Mouse (Mus musculus) forebrain, embryonic 12.5 days (tissue): ENCODE data around the gene Id2. TPM values are rescaled to one million over a fixed set of nuclear protein-coding genes. Genes with fewer than 3 reads are reported as not detected.
A peak's percentile ranks its signal among the peaks of the same experiment; 100 is the strongest.

Experiments
- ATAC-seq: fragments of 200-750 bp; cut with Nextera tagmentation; 2 replicates; pipeline ENCODE4 v1.8.0; 2017; ENCODE audit warnings: moderate TSS enrichment; ENCODE audit not compliant: low FRiP score
- H3K27ac ChIP-seq: fragments of 300-500 bp; sonication (generic); 2 replicates; pipeline ENCODE4 v1.5.1; 2016; ENCODE audit warnings: mild to moderate bottlenecking
- H3K27me3 ChIP-seq: fragments of 300-500 bp; sonication (generic); 2 replicates; pipeline ENCODE4 v1.6.1; 2016; ENCODE audit warnings: mild to moderate bottlenecking
- H3K36me3 ChIP-seq: fragments of 300-500 bp; sonication (generic); replicated peaks from 2 replicates; pipeline ENCODE4 v1.6.1; 2016; ENCODE audit warnings: mild to moderate bottlenecking
- H3K4me1 ChIP-seq: fragments of 300-500 bp; sonication (generic); 2 replicates; pipeline ENCODE4 v1.6.1; 2016
- H3K4me2 ChIP-seq: fragments of 300-500 bp; sonication (generic); 2 replicates; pipeline ENCODE4 v1.6.1; 2016; ENCODE audit warnings: mild to moderate bottlenecking, moderate library complexity
- H3K4me3 ChIP-seq: fragments of 300-500 bp; sonication (generic); replicated peaks from 2 replicates; pipeline ENCODE4 v1.5.1; 2016; ENCODE audit warnings: mild to moderate bottlenecking
- H3K9ac ChIP-seq: fragments of 300-500 bp; sonication (generic); 2 replicates; pipeline ENCODE4 v1.6.1; 2016; ENCODE audit warnings: mild to moderate bottlenecking
- H3K9me3 ChIP-seq: fragments of 300-500 bp; sonication (generic); 2 replicates; pipeline ENCODE4 v1.6.1; 2016
- WGBS: fragments of 180-500 bp; shearing (Covaris S2); methylation state at CpG from one replicate; pipeline ENCODE4 v1.1.7; 2016; 5-methylcytosine and 5-hydroxymethylcytosine counted together
- polyA plus RNA-seq: library from polyadenylated mRNA; unstranded; fragments of >200 nt; fragmentation: Nextera tagmentation; extraction: Ambion mirVana; gene quantifications from 2 replicates; pipeline ENCODE4 v1.2.1, GENCODE M21; 2016

Gene Id2
- polyA plus RNA-seq, 1 experiment from 2014 or later, result 163 TPM

GRCm38 (mm10) chr12:25095538-25095937, 1.4 kb downstream of the Id2 start:
- Histone ChIP-seq H3K36me3 (no peaks in the 10 kb centered on the region), H3K4me1 (peaks cover 51% of the 10 kb centered on the region), H3K9ac (peak overlapping the region; percentile 56), H3K4me2 (peak overlapping the region; percentile 95), H3K9me3 (no peaks in the 10 kb centered on the region), H3K27ac (peak overlapping the region; percentile 84), H3K4me3 (peak overlapping the region; percentile 70), H3K27me3 (peaks cover 12% of the 10 kb centered on the region; the same call in 1 of the 2 replicates)
- ATAC-seq, result no peak
- 0% methylated on average over 19 of the region's 19 CpGs for WGBS

DNA sequence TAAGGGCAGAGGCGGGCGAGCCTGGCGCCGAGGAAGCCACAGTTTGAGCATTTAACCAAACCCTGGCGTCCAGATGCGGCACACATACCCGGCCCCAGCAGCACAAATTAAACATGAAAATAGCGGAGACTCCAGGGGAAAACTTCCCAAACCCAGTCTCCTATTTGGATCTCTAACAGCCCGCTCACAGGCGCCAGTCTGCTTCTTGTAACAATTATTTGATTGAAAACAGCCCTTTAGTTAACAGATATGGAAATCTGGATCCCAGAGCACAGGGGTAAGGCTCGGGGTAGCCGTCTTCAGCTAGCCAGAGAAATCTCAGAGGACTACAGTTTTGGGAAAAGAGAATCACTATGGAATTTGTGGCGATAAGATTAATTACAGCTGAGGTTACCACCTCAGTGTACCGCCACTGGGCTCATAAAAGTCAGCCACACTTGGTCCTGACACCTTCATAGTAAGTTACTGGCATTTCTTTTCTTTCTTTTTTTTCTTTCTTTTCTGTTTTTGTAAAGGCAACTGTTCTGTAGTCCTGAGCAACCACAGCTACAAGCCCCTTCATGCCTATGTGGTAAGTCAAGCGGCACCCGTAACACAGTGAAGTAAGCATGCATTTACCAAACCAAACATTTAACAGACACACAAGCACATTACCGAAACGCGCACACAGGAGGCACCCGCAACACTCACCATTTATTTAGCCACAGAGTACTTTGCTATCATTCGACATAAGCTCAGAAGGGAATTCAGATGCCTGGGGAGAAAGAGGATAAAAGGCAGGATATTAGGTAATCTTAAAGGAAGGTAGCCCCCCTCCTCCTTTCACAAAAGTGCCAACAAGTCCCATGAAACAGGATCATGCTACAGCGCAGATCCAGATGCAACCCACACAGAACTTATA, 2.1 kb downstream of the Id2 start:
- Histone ChIP-seq H3K9ac (peak overlapping the region; percentile 56), H3K27me3 (peaks cover 16% of the 10 kb centered on the region), H3K36me3 (no peaks in the 10 kb centered on the region), H3K4me3 (peak overlapping the region; percentile 70), H3K9me3 (no peaks in the 10 kb centered on the region), H3K27ac (peak overlapping the region; percentile 84; the same call in 1 of the 2 replicates), H3K4me2 (peak overlapping the region; percentile 95), H3K4me1 (peaks cover 44% of the 10 kb centered on the region)
- no peak for ATAC-seq
- under 1% methylated on average over 22 of the region's 22 CpGs for WGBS

GRCm38 (mm10) chr12:25093241-25093774, 3.6 kb downstream of the Id2 start:
- Histone ChIP-seq H3K4me3 (peak overlapping the region; percentile 31), H3K27ac (no peak overlapping the region), H3K9ac (peak overlapping the region; percentile 29; the same call in 1 of the 2 replicates), H3K36me3 (no peaks in the 10 kb centered on the region), H3K4me2 (peak overlapping the region; percentile 59), H3K4me1 (peaks cover 33% of the 10 kb centered on the region), H3K9me3 (no peaks in the 10 kb centered on the region), H3K27me3 (peaks cover 16% of the 10 kb centered on the region)
- no peak for ATAC-seq
- 23% methylated on average over 11 of the region's 11 CpGs for WGBS

- Histone ChIP-seq H3K27ac (no peak overlapping the region), H3K4me2 (peak overlapping the region; percentile 59), H3K4me3 (peak overlapping the region; percentile 31), H3K27me3 (peaks cover 16% of the 10 kb centered on the region), H3K9ac (peak overlapping the region; percentile 44; the same call in 1 of the 2 replicates), H3K36me3 (no peaks in the 10 kb centered on the region), H3K9me3 (no peaks in the 10 kb centered on the region), H3K4me1 (peaks cover 28% of the 10 kb centered on the region)
- ATAC-seq, result no peak; the same call in 1 of the 2 replicates
- 2% methylated on average over 17 of the region's 17 CpGs for WGBS
Observed at GRCm38 (mm10) chr12:25092751-25093211, 4.2 kb downstream of the Id2 start.

- H3K9ac ChIP-seq, result peak overlapping the region; percentile 44; the same call in 1 of the 2 replicates
Observed at GRCm38 (mm10) chr12:25092027-25092704, 4.8 kb downstream of the Id2 start.

DNA sequence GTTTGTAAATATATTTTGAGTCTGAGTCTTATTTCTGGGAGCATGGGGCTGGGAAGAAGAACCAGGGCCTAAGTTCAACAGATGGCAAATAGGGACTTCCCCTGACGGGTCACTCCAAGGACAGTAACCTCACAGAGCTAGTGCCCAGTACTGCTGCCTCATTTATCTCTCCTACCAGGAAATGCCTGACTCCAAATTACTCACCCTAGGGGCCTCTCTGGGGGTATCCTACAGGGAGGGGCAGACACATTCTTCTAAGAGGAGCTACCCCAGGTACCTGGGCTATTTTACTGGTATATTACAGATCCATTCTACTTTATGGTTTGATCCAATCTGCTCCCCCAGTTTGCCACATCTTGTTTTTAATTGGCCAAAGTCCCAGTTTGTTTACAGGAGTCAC, 7.5 kb downstream of the Id2 start:
- Histone ChIP-seq H3K36me3 (no peaks in the 10 kb centered on the region), H3K4me3 (no peak overlapping the region), H3K27me3 (peaks cover 16% of the 10 kb centered on the region), H3K27ac (no peak overlapping the region), H3K4me1 (peaks cover 13% of the 10 kb centered on the region), H3K9ac (no peak overlapping the region), H3K4me2 (no peak overlapping the region), H3K9me3 (no peaks in the 10 kb centered on the region)
- no peak for ATAC-seq
- 74% methylated on average over 1 of the region's 1 CpGs for WGBS

More at GRCm38 (mm10) chr12:25092027-25092704, 4.8 kb downstream of the Id2 start:
- 9% methylated on average over 25 of the region's 25 CpGs for WGBS
- H3K27ac ChIP-seq, result no peak overlapping the region
- no peaks in the 10 kb centered on the region for H3K36me3 ChIP-seq
- H3K27me3 ChIP-seq, result peaks cover 16% of the 10 kb centered on the region
- H3K4me3 ChIP-seq, result peak overlapping the region; percentile 31
- peak overlapping the region; percentile 59 for H3K4me2 ChIP-seq
- H3K4me1 ChIP-seq, result peaks cover 22% of the 10 kb centered on the region
- H3K9me3 ChIP-seq, result no peaks in the 10 kb centered on the region
- peak; percentile 39 for ATAC-seq

- 58% methylated on average over 4 of the region's 4 CpGs for WGBS
- Histone ChIP-seq H3K27me3 (peaks cover 4% of the 10 kb centered on the region; the same call in 1 of the 2 replicates), H3K4me1 (peaks cover 7% of the 10 kb centered on the region; the same call in 1 of the 2 replicates), H3K27ac (no peak overlapping the region), H3K36me3 (no peaks in the 10 kb centered on the region), H3K9me3 (no peaks in the 10 kb centered on the region), H3K9ac (no peak overlapping the region), H3K4me3 (no peak overlapping the region), H3K4me2 (no peak overlapping the region)
- ATAC-seq, result no peak
Observed at GRCm38 (mm10) chr12:25086966-25087365, 10.0 kb downstream of the Id2 start.

DNA sequence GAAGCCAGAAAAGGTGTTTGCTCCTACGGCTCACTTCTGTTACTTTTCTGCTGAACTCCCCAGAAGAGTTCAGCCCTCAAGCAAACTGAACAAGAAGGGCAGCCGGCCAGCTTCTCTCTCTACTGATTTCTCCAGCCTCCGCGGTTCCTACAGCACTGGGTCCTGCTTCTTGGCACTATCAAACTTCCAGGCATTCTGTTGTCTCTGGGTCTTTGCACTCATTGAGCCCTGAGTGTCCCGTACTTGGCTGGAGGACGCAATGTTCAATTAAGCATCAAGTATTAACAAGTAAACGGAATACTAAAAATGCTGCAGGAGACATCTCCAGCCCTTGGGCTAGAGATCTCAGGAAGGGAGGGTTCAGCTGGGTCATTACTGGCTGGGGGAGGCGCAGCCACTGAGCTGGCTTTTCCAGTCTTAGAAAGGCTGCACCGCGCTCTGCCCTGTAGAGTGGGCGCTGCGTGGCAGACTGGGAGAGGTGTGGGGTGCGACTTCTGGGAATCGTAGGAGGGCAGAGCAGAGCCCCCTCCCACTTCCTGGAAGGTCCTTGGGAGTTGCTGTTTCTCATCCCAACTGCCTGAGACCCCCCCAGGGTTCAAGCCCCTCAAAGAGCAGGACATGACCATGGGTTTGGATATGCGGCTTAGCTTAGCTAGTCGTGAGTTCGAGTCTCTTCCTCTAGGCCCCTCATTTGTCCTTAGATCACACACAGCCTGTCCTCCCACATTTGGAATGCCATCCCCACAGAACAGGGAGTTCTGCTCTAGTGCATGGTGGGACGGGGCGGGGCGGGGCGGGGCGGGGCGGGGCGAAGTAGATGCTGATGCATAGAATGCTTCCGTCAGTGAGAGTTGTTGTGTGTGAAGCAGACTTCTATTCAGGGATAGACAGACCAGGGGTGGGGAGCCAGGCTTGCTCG, 13.4 kb downstream of the Id2 start:
- no peaks in the 10 kb centered on the region for H3K27me3 ChIP-seq
- H3K27ac ChIP-seq, result no peak overlapping the region
- H3K4me1 ChIP-seq, result peaks cover 7% of the 10 kb centered on the region; the same call in 1 of the 2 replicates
- ATAC-seq, result no peak
- WGBS, result 44% methylated on average over 26 of the region's 26 CpGs
- no peaks in the 10 kb centered on the region for H3K9me3 ChIP-seq
- H3K4me3 ChIP-seq, result no peak overlapping the region
- no peaks in the 10 kb centered on the region for H3K36me3 ChIP-seq
- H3K9ac ChIP-seq, result no peak overlapping the region
- H3K4me2 ChIP-seq, result peak overlapping the region; percentile 26

DNA sequence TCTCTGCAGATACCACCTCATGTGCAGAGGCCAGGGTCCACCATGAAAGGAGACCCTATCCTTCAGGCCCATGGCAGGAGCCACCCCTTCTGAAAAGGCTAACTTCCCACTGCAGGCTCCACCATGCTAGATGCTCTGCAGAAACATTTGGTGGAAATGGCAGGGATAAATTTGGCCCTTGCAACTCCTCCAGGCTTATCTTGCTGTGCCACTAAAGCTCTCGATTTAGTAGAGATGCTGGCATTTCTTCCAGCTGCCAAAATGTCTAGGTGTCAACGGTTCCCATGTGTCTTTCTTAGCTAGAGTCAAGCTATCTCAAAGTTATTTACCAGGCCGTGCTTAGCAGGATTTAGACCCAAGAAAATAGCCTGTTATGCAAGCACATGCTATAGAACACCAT, 22.6 kb downstream of the Id2 start:
- H3K4me1 ChIP-seq, result peaks cover under 1% of the 10 kb centered on the region; the same call in 1 of the 2 replicates
- H3K4me3 ChIP-seq, result no peak overlapping the region
- H3K27ac ChIP-seq, result no peak overlapping the region
- H3K4me2 ChIP-seq, result no peak overlapping the region
- ATAC-seq, result no peak
- 87% methylated on average over 3 of the region's 3 CpGs for WGBS
- no peaks in the 10 kb centered on the region for H3K9me3 ChIP-seq
- H3K9ac ChIP-seq, result no peak overlapping the region
- no peaks in the 10 kb centered on the region for H3K27me3 ChIP-seq
- H3K36me3 ChIP-seq, result no peaks in the 10 kb centered on the region

GRCm38 (mm10) chr12:25073374-25073773, 23.6 kb downstream of the Id2 start:
- no peak overlapping the region for H3K27ac ChIP-seq
- H3K27me3 ChIP-seq, result no peaks in the 10 kb centered on the region
- peaks cover 9% of the 10 kb centered on the region for H3K4me1 ChIP-seq
- H3K4me2 ChIP-seq, result no peak overlapping the region
- H3K4me3 ChIP-seq, result no peak overlapping the region
- no peaks in the 10 kb centered on the region for H3K36me3 ChIP-seq
- no peak overlapping the region for H3K9ac ChIP-seq
- ATAC-seq, result no peak
- H3K9me3 ChIP-seq, result no peaks in the 10 kb centered on the region
- 81% methylated on average over 4 of the region's 4 CpGs for WGBS

DNA sequence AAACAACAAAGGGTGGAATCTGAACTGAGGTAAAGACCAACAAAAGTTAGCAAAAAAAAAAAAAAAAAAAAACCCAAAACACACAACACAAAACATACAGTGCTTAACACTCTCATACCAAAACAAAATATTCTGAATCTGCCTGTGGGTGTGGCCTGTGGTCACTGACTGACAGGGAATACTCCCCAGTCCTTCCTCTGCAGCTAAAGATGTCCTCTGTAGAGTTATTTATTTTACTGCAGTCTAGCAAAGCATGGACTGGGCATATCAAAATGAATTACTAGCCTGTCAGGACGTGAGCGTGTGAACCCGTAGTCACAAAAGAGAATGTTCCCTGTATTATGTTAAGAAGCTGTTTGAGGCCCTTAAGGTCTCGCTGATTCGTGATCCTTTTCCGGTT, 34.7 kb downstream of the Id2 start:
- Histone ChIP-seq H3K4me1 (no peaks in the 10 kb centered on the region), H3K4me2 (no peak overlapping the region), H3K27ac (no peak overlapping the region), H3K9ac (no peak overlapping the region), H3K36me3 (peaks cover 11% of the 10 kb centered on the region), H3K9me3 (no peaks in the 10 kb centered on the region), H3K4me3 (no peak overlapping the region), H3K27me3 (no peaks in the 10 kb centered on the region)
- 88% methylated on average over 6 of the region's 6 CpGs for WGBS
- no peak for ATAC-seq
